Mouse (Mus musculus): Measurements from ENCODE around the gene Fam111a. TPM values are rescaled to one million over a fixed set of nuclear protein-coding genes. Genes with fewer than 3 reads are reported as not detected.

Gene Fam111a
- polyA plus RNA-seq, 1 experiment from 2014 or later, result 8.2 TPM

DNA sequence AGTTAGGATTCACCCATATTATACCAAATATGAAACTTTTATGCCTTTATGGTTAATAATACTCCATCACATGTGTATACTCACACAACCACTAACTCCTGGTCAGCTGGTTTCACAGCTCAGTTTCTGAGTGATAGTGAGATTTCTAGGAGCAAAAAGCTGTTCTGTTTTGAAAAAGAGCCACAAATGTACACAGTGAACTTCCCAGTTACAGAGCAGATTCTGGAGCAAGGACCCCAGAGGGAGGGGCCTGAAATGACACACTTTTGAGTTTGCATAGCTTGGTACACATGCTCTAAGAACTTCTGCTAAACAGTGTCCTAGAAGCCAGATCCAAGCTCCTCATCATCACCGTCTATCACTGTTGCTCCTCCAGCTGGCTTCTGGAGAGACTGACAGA, 54.1 kb downstream of the Fam111a start, which contains the start of gene Gm4952:
Gm4952 (plus strand) TSS at position 301 of the 400 bp plus-strand sequence.
- TF ChIP-seq CTCF (IDR thresholded peaks at IDR 0.05; ENCODE audit: low read depth) (no peak), EP300 (optimal IDR thresholded peaks at IDR 0.05) (no peak)
- Histone ChIP-seq H3K27ac (replicated peaks) (no peak within 1 kb of the TSS), H3K9me3 (ENCODE audit: control insufficient read depth, low read length) (no peaks in the 10 kb centered on the region), H3K4me3 (ENCODE audit: low read depth, low read length) (no peak within 1 kb of the TSS), H3K4me2 (replicated peaks; ENCODE audit: low read depth) (no peak within 1 kb of the TSS), H3K27me3 (ENCODE audit: control insufficient read depth, insufficient read depth, low read length) (no peaks in the 10 kb centered on the region), H3K9ac (ENCODE audit: low read length) (no peak within 1 kb of the TSS), H3K4me1 (replicated peaks; ENCODE audit: control insufficient read depth, insufficient read depth) (no peaks in the 10 kb centered on the region; the same call in 1 of the 2 replicates), H3K36me3 (ENCODE audit: control insufficient read depth, insufficient read depth, low read length) (no peaks in the 10 kb centered on the region)
- DNase-seq (ENCODE audit: low spot score) (no peak), ATAC-seq (ENCODE audit: low FRiP score, low TSS enrichment) (no peak)
- 50% methylated on average over 1 of the region's 1 CpGs for WGBS

DNA sequence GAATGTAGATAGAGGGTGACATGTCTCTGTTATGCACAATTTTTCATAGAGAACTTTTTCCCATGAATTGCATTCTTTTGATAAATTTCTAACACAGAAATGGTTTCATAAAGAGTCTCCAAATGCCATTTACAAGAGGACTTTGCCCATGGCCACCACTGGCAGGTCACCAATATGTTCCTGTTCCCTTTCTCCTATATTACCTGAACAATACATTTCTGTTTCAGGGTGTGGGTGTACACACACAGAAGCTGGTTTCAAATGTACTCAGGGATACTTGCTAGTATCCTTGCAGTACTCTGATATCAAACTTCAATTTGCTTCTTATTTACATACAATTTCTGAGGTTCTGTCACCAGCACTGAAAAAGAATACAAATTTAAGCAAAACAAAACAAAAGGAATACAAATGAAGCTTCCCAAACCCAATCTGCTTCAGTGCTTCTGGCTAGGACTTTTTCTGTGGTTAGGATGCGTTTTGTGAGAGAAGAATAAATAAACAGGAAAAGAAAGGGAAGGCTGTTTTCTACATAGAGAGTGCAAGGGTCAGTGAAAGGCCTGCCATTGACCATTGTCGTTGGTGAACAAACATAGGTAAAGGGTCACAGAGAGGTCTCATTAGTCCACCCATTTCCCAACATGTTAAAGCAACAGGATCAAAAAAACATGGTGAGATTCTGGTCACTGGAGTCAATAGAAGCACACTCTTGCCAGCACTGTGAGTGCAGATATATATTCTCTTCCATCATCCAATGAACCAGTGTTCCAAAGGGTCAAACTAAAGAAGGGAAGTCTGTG, 55.3 kb downstream of the Fam111a start:
- peak overlapping the region; percentile 20; the same call in 1 of the 2 replicates for H3K27ac ChIP-seq (replicated peaks)
- no peak overlapping the region for H3K4me3 ChIP-seq (ENCODE audit: low read depth, low read length)
- no peaks in the 10 kb centered on the region for H3K27me3 ChIP-seq (ENCODE audit: control insufficient read depth, insufficient read depth, low read length)
- WGBS, result 12% methylated on average over 2 of the region's 2 CpGs
- H3K4me2 ChIP-seq (replicated peaks; ENCODE audit: low read depth), result no peak overlapping the region
- TF ChIP-seq EP300 (optimal IDR thresholded peaks at IDR 0.05) (no peak), CTCF (IDR thresholded peaks at IDR 0.05; ENCODE audit: low read depth) (no peak)
- H3K4me1 ChIP-seq (replicated peaks; ENCODE audit: control insufficient read depth, insufficient read depth), result no peaks in the 10 kb centered on the region; the same call in 1 of the 2 replicates
- no peaks in the 10 kb centered on the region for H3K9me3 ChIP-seq (ENCODE audit: control insufficient read depth, low read length)
- ATAC-seq (ENCODE audit: low FRiP score, low TSS enrichment), result peak; percentile 78
- no peak overlapping the region for H3K9ac ChIP-seq (ENCODE audit: low read length)
- H3K36me3 ChIP-seq (ENCODE audit: control insufficient read depth, insufficient read depth, low read length), result no peaks in the 10 kb centered on the region
- peak; percentile 46 for DNase-seq (ENCODE audit: low spot score)

DNA sequence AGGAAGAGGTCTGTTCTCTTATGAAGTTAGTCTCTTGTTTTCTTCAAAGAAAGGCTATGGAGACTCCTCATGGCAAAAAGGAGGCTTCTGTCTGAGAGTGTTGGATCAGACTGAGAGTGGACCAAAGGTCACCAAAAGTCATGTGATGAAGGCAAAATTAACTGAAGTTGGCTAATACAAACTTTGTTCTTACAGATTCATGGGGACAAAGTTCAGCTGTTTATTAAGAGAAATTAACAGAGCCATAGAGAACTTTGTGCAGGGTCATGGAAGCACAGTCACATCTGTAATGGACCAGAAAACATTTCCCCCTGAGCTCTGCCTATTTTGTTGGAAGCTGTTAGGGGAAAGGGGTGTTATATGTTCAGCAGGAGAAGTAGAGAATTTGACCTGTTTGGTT, 62.8 kb downstream of the Fam111a start:
- H3K27ac ChIP-seq (replicated peaks), result no peak overlapping the region
- no peak for TF ChIP-seq EP300 (optimal IDR thresholded peaks at IDR 0.05)
- no peak for TF ChIP-seq CTCF (IDR thresholded peaks at IDR 0.05; ENCODE audit: low read depth)
- H3K9me3 ChIP-seq (ENCODE audit: control insufficient read depth, low read length), result no peaks in the 10 kb centered on the region
- H3K4me1 ChIP-seq (replicated peaks; ENCODE audit: control insufficient read depth, insufficient read depth), result no peaks in the 10 kb centered on the region
- H3K4me3 ChIP-seq (ENCODE audit: low read depth, low read length), result no peak overlapping the region
- H3K9ac ChIP-seq (ENCODE audit: low read length), result no peak overlapping the region
- no peak overlapping the region for H3K4me2 ChIP-seq (replicated peaks; ENCODE audit: low read depth)
- DNase-seq (ENCODE audit: low spot score) (no peak), ATAC-seq (ENCODE audit: low FRiP score, low TSS enrichment) (no peak)
- no peaks in the 10 kb centered on the region for H3K27me3 ChIP-seq (ENCODE audit: control insufficient read depth, insufficient read depth, low read length)
- no peaks in the 10 kb centered on the region for H3K36me3 ChIP-seq (ENCODE audit: control insufficient read depth, insufficient read depth, low read length)

DNA sequence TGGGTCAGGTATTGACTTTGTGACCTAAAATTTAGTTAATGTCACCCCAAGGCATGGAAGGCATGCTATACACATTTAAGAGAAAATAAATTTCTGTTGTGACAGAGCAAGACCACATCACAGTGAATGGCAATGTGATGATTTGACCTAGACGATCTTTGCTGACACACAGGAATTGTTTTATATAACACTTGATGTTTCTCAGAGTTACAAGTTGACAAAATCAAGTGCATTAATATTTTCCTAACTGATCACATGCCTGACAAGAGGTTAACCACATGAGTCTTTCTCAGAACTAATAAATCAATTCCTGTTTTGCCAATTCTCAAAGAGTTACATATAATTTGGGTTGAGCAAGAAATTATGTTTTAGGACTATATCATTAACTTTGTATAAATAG, 68.1 kb downstream of the Fam111a start:
- no peak for TF ChIP-seq EP300 (optimal IDR thresholded peaks at IDR 0.05)
- no peak for TF ChIP-seq CTCF (IDR thresholded peaks at IDR 0.05; ENCODE audit: low read depth)
- Histone ChIP-seq H3K4me3 (ENCODE audit: low read depth, low read length) (no peak overlapping the region), H3K27me3 (ENCODE audit: control insufficient read depth, insufficient read depth, low read length) (no peaks in the 10 kb centered on the region), H3K36me3 (ENCODE audit: control insufficient read depth, insufficient read depth, low read length) (no peaks in the 10 kb centered on the region), H3K27ac (replicated peaks) (no peak overlapping the region), H3K4me1 (replicated peaks; ENCODE audit: control insufficient read depth, insufficient read depth) (no peaks in the 10 kb centered on the region), H3K4me2 (replicated peaks; ENCODE audit: low read depth) (no peak overlapping the region), H3K9ac (ENCODE audit: low read length) (no peak overlapping the region), H3K9me3 (ENCODE audit: control insufficient read depth, low read length) (no peaks in the 10 kb centered on the region)
- no peak for DNase-seq (ENCODE audit: low spot score)
- 66% methylated on average over 1 of the region's 1 CpGs for WGBS
- no peak for ATAC-seq (ENCODE audit: low FRiP score, low TSS enrichment)

DNA sequence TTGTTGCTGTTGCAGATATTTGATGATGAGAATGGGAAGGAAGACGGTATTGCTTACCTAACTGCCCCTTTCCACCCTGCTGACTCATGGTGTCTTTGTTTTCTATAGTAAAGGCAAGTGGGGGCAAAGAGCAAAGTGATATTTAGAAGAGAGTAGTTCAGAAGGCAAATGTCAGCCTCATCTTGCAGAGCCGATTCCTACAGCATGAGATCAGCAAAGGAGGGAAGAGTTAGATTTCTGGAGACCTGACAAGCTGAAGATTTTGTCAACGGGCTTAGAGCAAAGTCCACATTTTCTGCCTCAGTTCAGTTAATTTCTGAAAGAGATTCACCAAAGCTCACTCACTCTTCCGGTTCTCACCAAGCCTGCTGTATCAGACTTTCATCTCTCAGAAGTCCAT, 87.6 kb downstream of the Fam111a start, which contains the start of gene Glyat:
Glyat (plus strand) TSS at position 133 of the 400 bp plus-strand sequence.
- Histone ChIP-seq H3K36me3 (ENCODE audit: control insufficient read depth, insufficient read depth, low read length) (no peaks in the 10 kb centered on the region), H3K4me2 (replicated peaks; ENCODE audit: low read depth) (no peak within 1 kb of the TSS), H3K4me1 (replicated peaks; ENCODE audit: control insufficient read depth, insufficient read depth) (no peaks in the 10 kb centered on the region), H3K9ac (ENCODE audit: low read length) (no peak within 1 kb of the TSS), H3K9me3 (ENCODE audit: control insufficient read depth, low read length) (no peaks in the 10 kb centered on the region), H3K27me3 (ENCODE audit: control insufficient read depth, insufficient read depth, low read length) (no peaks in the 10 kb centered on the region), H3K4me3 (ENCODE audit: low read depth, low read length) (no peak within 1 kb of the TSS), H3K27ac (replicated peaks) (no peak within 1 kb of the TSS)
- DNase-seq (ENCODE audit: low spot score) (no peak), ATAC-seq (ENCODE audit: low FRiP score, low TSS enrichment) (no peak)
- TF ChIP-seq CTCF (IDR thresholded peaks at IDR 0.05; ENCODE audit: low read depth) (no peak), EP300 (optimal IDR thresholded peaks at IDR 0.05) (no peak)
- WGBS, result 59% methylated on average over 4 of the region's 4 CpGs

DNA sequence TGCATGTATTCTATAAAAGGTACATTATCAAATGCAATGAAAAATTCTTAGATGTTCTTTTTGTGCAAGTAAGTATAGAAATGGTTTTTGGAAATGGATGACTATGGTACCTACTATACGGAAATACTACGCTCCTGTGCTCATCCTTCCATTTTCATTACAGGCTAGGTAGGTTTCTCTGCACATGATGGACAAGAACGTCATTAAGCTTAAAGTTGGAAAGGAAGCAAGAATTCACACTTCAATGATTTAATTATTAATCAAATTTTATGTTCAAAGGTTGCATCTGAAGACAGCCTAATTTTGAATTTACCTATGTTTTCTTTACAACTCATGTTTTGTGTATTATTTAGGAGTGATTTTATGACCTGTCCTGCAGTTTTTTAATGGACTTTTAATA, 88.7 kb downstream of the Fam111a start:
- Histone ChIP-seq H3K27me3 (ENCODE audit: control insufficient read depth, insufficient read depth, low read length) (no peaks in the 10 kb centered on the region), H3K9ac (ENCODE audit: low read length) (no peak overlapping the region), H3K4me3 (ENCODE audit: low read depth, low read length) (no peak overlapping the region), H3K4me2 (replicated peaks; ENCODE audit: low read depth) (no peak overlapping the region), H3K4me1 (replicated peaks; ENCODE audit: control insufficient read depth, insufficient read depth) (no peaks in the 10 kb centered on the region), H3K9me3 (ENCODE audit: control insufficient read depth, low read length) (no peaks in the 10 kb centered on the region), H3K36me3 (ENCODE audit: control insufficient read depth, insufficient read depth, low read length) (no peaks in the 10 kb centered on the region), H3K27ac (replicated peaks) (no peak overlapping the region)
- ATAC-seq (ENCODE audit: low FRiP score, low TSS enrichment) (no peak), DNase-seq (ENCODE audit: low spot score) (no peak)
- WGBS, result 83% methylated on average over 3 of the region's 3 CpGs
- no peak for TF ChIP-seq CTCF (IDR thresholded peaks at IDR 0.05; ENCODE audit: low read depth)
- TF ChIP-seq EP300 (optimal IDR thresholded peaks at IDR 0.05), result no peak
